Mouse (Mus musculus) stomach, embryonic 14.5 days (tissue): ENCODE measurements around the gene Hist1h2bh. TPM values are rescaled to one million over a fixed set of nuclear protein-coding genes. Genes with fewer than 3 reads are reported as not detected.
"Not testable (repeated sequence)": the region's sequence is repeated elsewhere in the genome, so short reads cannot be mapped to it uniquely, and the experiment has no call there.

Source experiments
- ATAC-seq: fragments of 200-750 bp; cut with Nextera tagmentation; 2 replicates; pipeline ENCODE4 v1.8.0; 2017; ENCODE audit warnings: low read depth, moderate TSS enrichment; ENCODE audit not compliant: insufficient number of reproducible peaks, insufficient read depth, low FRiP score
- H3K27ac ChIP-seq: fragments of 300-500 bp; sonication (generic); 2 replicates; pipeline ENCODE4 v1.5.1; 2014; ENCODE audit warnings: mild to moderate bottlenecking, low read length, moderate library complexity, mixed read lengths
- H3K27me3 ChIP-seq: fragments of 300-500 bp; sonication (generic); 2 replicates; pipeline ENCODE4 v1.6.1; 2014; ENCODE audit warnings: low read length, control low read depth, mixed read lengths; ENCODE audit not compliant: control insufficient read depth, insufficient read depth
- H3K36me3 ChIP-seq: fragments of 300-500 bp; sonication (generic); 2 replicates; pipeline ENCODE4 v1.6.1; 2014; ENCODE audit warnings: mild to moderate bottlenecking, control low read depth, low read length, moderate library complexity, mixed read lengths; ENCODE audit not compliant: control insufficient read depth, insufficient read depth
- H3K4me1 ChIP-seq: fragments of 300-500 bp; sonication (generic); 2 replicates; pipeline ENCODE4 v1.6.1; 2014; ENCODE audit warnings: low read length, control low read depth, mixed read lengths; ENCODE audit not compliant: control insufficient read depth, insufficient read depth
- H3K4me2 ChIP-seq: fragments of 300-500 bp; sonication (generic); replicated peaks from 2 replicates; pipeline ENCODE4 v1.6.1; 2014; ENCODE audit warnings: low read depth, low read length, control low read depth
- H3K4me3 ChIP-seq: fragments of 300-500 bp; sonication (generic); 2 replicates; pipeline ENCODE4 v1.5.1; 2014; ENCODE audit warnings: low read depth, low read length, control low read depth
- H3K9ac ChIP-seq: fragments of 300-500 bp; sonication (generic); replicated peaks from 2 replicates; pipeline ENCODE4 v1.6.1; 2014; ENCODE audit warnings: low read depth, mild to moderate bottlenecking, control low read depth, low read length, moderate library complexity, mixed read lengths
- H3K9me3 ChIP-seq: fragments of 300-500 bp; sonication (generic); 2 replicates; pipeline ENCODE4 v1.6.1; 2016; ENCODE audit warnings: low read depth, low read length, control low read depth; ENCODE audit not compliant: control insufficient read depth
- WGBS: fragments of 180-500 bp; shearing (Covaris S2); extraction: QIAGEN DNeasy Blood & Tissue Kit; methylation state at CpG from one replicate; pipeline ENCODE4 v1.1.7; 2014; 5-methylcytosine and 5-hydroxymethylcytosine counted together
- polyA plus RNA-seq: library from polyadenylated mRNA; unstranded; fragments of >200 nt; fragmentation: Nextera tagmentation; extraction: Ambion mirVana; gene quantifications from 2 replicates; pipeline ENCODE4 v1.2.1, GENCODE M21; 2014

Gene Hist1h2bh
- 1.1 and 1.2 TPM in 2 replicates for polyA plus RNA-seq

GRCm38 (mm10) chr13:23542999-23543607 lies at the start of gene Hist1h2bh:
Hist1h2bh (minus strand) TSS chr13:23543392.
- not testable (repeated sequence) for H3K27me3 ChIP-seq, H3K36me3 ChIP-seq, H3K9me3 ChIP-seq, H3K4me1 ChIP-seq
- Histone ChIP-seq H3K4me2 (peak within 1 kb of the TSS; percentile 59), H3K4me3 (peak within 1 kb of the TSS; percentile 38), H3K9ac (peak within 1 kb of the TSS; percentile 57), H3K27ac (peak within 1 kb of the TSS; percentile 94)
- ATAC-seq: peak; percentile 96
- WGBS: under 1% methylated on average over 26 of the region's 42 CpGs

GRCm38 (mm10) chr13:23592614-23593013 lies 49.4 kb upstream of the Hist1h2bh start:
- 82% methylated on average over 7 of the region's 7 CpGs for WGBS
- H3K9ac ChIP-seq: no peak overlapping the region

GRCm38 (mm10) chr13:23591886-23592285 lies 48.7 kb upstream of the Hist1h2bh start:
- H3K27me3 ChIP-seq, H3K36me3 ChIP-seq, H3K27ac ChIP-seq, H3K9me3 ChIP-seq, ATAC-seq, H3K9ac ChIP-seq, H3K4me1 ChIP-seq, H3K4me3 ChIP-seq, H3K4me2 ChIP-seq: not testable (repeated sequence)
- WGBS: 85% methylated on average over 7 of the region's 7 CpGs

More at GRCm38 (mm10) chr13:23592614-23593013, 49.4 kb upstream of the Hist1h2bh start:
- Histone ChIP-seq H3K27me3 (no peaks in the 10 kb centered on the region), H3K9me3 (no peaks in the 10 kb centered on the region), H3K4me3 (no peak overlapping the region), H3K27ac (no peak overlapping the region; the same call in 1 of the 2 replicates), H3K4me2 (no peak overlapping the region), H3K36me3 (no peaks in the 10 kb centered on the region), H3K4me1 (no peaks in the 10 kb centered on the region)
- ATAC-seq: no peak

- ATAC-seq: no peak
- H3K27me3 ChIP-seq: no peaks in the 10 kb centered on the region
- no peaks in the 10 kb centered on the region for H3K36me3 ChIP-seq
- H3K27ac ChIP-seq: no peak overlapping the region
- H3K4me3 ChIP-seq: no peak overlapping the region
- no peaks in the 10 kb centered on the region for H3K9me3 ChIP-seq
- WGBS: 92% methylated on average over 7 of the region's 7 CpGs
- no peaks in the 10 kb centered on the region for H3K4me1 ChIP-seq
- H3K9ac ChIP-seq: no peak overlapping the region
- H3K4me2 ChIP-seq: no peak overlapping the region
Measured at GRCm38 (mm10) chr13:23591206-23591605, 48.0 kb upstream of the Hist1h2bh start.

GRCm38 (mm10) chr13:23586940-23587225 lies 43.7 kb upstream of the Hist1h2bh start:
- Histone ChIP-seq H3K27me3 (no peaks in the 10 kb centered on the region), H3K4me1 (peaks cover 18% of the 10 kb centered on the region; the same call in 1 of the 2 replicates), H3K36me3 (no peaks in the 10 kb centered on the region), H3K4me2 (peak overlapping the region; percentile 69), H3K9ac (peak overlapping the region; percentile 31; the same call in 1 of the 2 replicates), H3K27ac (peak overlapping the region; percentile 98), H3K4me3 (peak overlapping the region; percentile 38), H3K9me3 (no peaks in the 10 kb centered on the region)
- WGBS: 4% methylated on average over 1 of the region's 1 CpGs
- no peak for ATAC-seq

GRCm38 (mm10) chr13:23586099-23586939 lies 43.1 kb upstream of the Hist1h2bh start:
- H3K4me2 ChIP-seq: peak overlapping the region; percentile 69
- peak overlapping the region; percentile 31; the same call in 1 of the 2 replicates for H3K9ac ChIP-seq
- ATAC-seq: no peak
- H3K36me3 ChIP-seq: no peaks in the 10 kb centered on the region
- WGBS: under 1% methylated on average over 21 of the region's 22 CpGs
- no peaks in the 10 kb centered on the region for H3K9me3 ChIP-seq
- peak overlapping the region; percentile 38 for H3K4me3 ChIP-seq
- H3K4me1 ChIP-seq: peaks cover 18% of the 10 kb centered on the region; the same call in 1 of the 2 replicates
- no peaks in the 10 kb centered on the region for H3K27me3 ChIP-seq
- peak overlapping the region; percentile 98 for H3K27ac ChIP-seq

GRCm38 (mm10) chr13:23585442-23586098 lies 42.4 kb upstream of the Hist1h2bh start:
- not testable (repeated sequence) for H3K36me3 ChIP-seq, H3K27me3 ChIP-seq, H3K9me3 ChIP-seq
- peak overlapping the region; percentile 38 for H3K4me3 ChIP-seq
- peak overlapping the region; percentile 60 for H3K9ac ChIP-seq
- WGBS: under 1% methylated on average over 29 of the region's 36 CpGs
- H3K4me1 ChIP-seq: peaks cover 21% of the 10 kb centered on the region; the same call in 1 of the 2 replicates
- peak overlapping the region; percentile 69 for H3K4me2 ChIP-seq
- peak overlapping the region; percentile 96 for H3K27ac ChIP-seq
- ATAC-seq: peak; percentile 87

GRCm38 (mm10) chr13:23585029-23585441 lies 41.8 kb upstream of the Hist1h2bh start:
- peak overlapping the region; percentile 69 for H3K4me2 ChIP-seq
- H3K4me1 ChIP-seq: peaks cover 21% of the 10 kb centered on the region; the same call in 1 of the 2 replicates
- under 1% methylated on average over 21 of the region's 21 CpGs for WGBS
- peak overlapping the region; percentile 96 for H3K27ac ChIP-seq
- no peaks in the 10 kb centered on the region for H3K27me3 ChIP-seq
- H3K4me3 ChIP-seq: peak overlapping the region; percentile 38
- peak overlapping the region; percentile 60 for H3K9ac ChIP-seq
- H3K9me3 ChIP-seq: no peaks in the 10 kb centered on the region
- H3K36me3 ChIP-seq: no peaks in the 10 kb centered on the region
- ATAC-seq: 0 out of 2 replicates have a peak, but pooled peaks have one; percentile 15
